Mouse (Mus musculus): ENCODE measurements around the gene Cald1.

Gene Cald1

GRCm38 (mm10) chr6:34598121-34599065, at the start of gene Cald1:
Gene Cald1, plus strand, starts transcription at chr6:34598500.
- no peak for DNase-seq (ENCODE audit: low read depth, low spot score)

- DNase-seq (ENCODE audit: low read depth, low spot score) = no peak
Measured at GRCm38 (mm10) chr6:34549017-34549416, 49.3 kb upstream of the Cald1 start.

- no peak for DNase-seq (ENCODE audit: low read depth, low spot score)
Measured at GRCm38 (mm10) chr6:34552489-34553157, 45.7 kb upstream of the Cald1 start.

GRCm38 (mm10) chr6:34554291-34554997, 43.9 kb upstream of the Cald1 start:
- no peak for DNase-seq (ENCODE audit: low read depth, low spot score)

GRCm38 (mm10) chr6:34559521-34559920, 38.8 kb upstream of the Cald1 start:
- DNase-seq (ENCODE audit: low read depth, low spot score) = no peak

- no peak for DNase-seq (ENCODE audit: low read depth, low spot score)
Measured at GRCm38 (mm10) chr6:34565176-34565880, 33.0 kb upstream of the Cald1 start.

GRCm38 (mm10) chr6:34567298-34567697, 31.0 kb upstream of the Cald1 start:
- no peak for DNase-seq (ENCODE audit: low read depth, low spot score)

- DNase-seq (ENCODE audit: low read depth, low spot score) = no peak
Measured at GRCm38 (mm10) chr6:34579504-34580068, 18.7 kb upstream of the Cald1 start.

GRCm38 (mm10) chr6:34583365-34583764, 14.9 kb upstream of the Cald1 start:
- DNase-seq (ENCODE audit: low read depth, low spot score) = no peak

- DNase-seq (ENCODE audit: low read depth, low spot score) = peak; percentile 63
Measured at GRCm38 (mm10) chr6:34588066-34588465, 10.2 kb upstream of the Cald1 start.

GRCm38 (mm10) chr6:34590716-34591115, 7.6 kb upstream of the Cald1 start:
- no peak for DNase-seq (ENCODE audit: low read depth, low spot score)

- no peak for DNase-seq (ENCODE audit: low read depth, low spot score)
Measured at GRCm38 (mm10) chr6:34593353-34593752, 4.9 kb upstream of the Cald1 start.

GRCm38 (mm10) chr6:34597316-34597715, 984 bp upstream of the Cald1 start:
- no peak for DNase-seq (ENCODE audit: low read depth, low spot score)

GRCm38 (mm10) chr6:34599171-34599570, 871 bp downstream of the Cald1 start:
- DNase-seq (ENCODE audit: low read depth, low spot score) = no peak

- no peak for DNase-seq (ENCODE audit: low read depth, low spot score)
Measured at GRCm38 (mm10) chr6:34599631-34600111, 1.4 kb downstream of the Cald1 start.

- DNase-seq (ENCODE audit: low read depth, low spot score) = no peak
Measured at GRCm38 (mm10) chr6:34600850-34601249, 2.5 kb downstream of the Cald1 start.

GRCm38 (mm10) chr6:34602091-34602490, 3.8 kb downstream of the Cald1 start:
- DNase-seq (ENCODE audit: low read depth, low spot score) = no peak

- no peak for DNase-seq (ENCODE audit: low read depth, low spot score)
Measured at GRCm38 (mm10) chr6:34606407-34606806, 8.1 kb downstream of the Cald1 start.

- no peak for DNase-seq (ENCODE audit: low read depth, low spot score)
Measured at GRCm38 (mm10) chr6:34608603-34609002, 10.3 kb downstream of the Cald1 start.

GRCm38 (mm10) chr6:34609892-34610829, 11.9 kb downstream of the Cald1 start:
- no peak for DNase-seq (ENCODE audit: low read depth, low spot score)

All from telencephalon, adult 2 months (tissue).